Mouse (Mus musculus) left cerebral cortex, postnatal 25 days (tissue): ENCODE measurements at regions not wholly inside any gene's neighbourhood (a gene's known extent, or its start where the extent isn't known, plus 50 kb on each side); places are given as distances from the start of the nearest gene placed in this dataset.

Source experiments
- DNase-seq, 2 experiments: peaks; one replicate each; pipeline ENCODE4 v3.0.0; 2022; ENCODE audit warnings: low spot score in 2 of 2, mixed read lengths in 1 of 2
- intact Hi-C: fragments of 180-260 bp; cut with DNase I; formaldehyde crosslinking; loops from one replicate; pipeline ENCODE4 v1.15.1; 2025

DNA sequence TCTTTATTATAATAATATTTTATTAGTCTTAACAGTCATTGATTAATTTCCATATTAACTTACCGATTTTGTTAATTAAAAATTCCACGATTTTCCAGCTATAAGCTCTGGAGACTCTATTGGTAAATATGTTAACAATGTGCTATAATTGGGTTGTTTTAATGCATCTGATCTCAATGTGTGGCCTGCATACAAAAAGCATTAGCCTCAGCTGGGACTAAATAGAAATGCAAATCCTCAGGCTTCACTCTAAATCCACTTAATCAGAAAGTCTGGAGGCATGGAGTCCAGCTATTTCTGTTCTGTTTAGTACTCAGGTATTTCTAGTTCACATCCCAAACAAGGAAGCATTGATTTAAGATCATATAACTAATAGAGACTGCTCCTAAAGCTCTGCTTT is 427.7 kb downstream of the Tdrd3 start:
- intact Hi-C loops = no loop called here
- DNase-seq = no peak

DNA sequence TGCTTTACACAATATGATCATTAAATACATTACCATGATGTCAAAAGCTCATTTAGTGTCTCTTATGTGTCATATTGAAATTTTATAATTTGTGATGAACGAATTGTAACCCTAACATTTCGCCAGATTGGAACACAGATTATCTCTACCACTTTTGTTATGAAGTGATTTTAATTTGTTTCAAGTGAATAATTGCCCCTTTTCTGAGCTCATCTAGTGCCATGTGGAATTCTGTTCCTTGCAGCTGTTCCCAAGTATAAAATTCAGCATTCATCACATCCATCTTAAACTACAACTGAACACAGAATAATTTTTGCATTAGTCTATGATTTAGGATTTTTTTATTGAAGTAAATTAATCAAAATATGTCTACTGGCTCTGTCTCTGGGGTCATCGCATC is 445.0 kb downstream of the Tdrd3 start:
- DNase-seq = no peak
- intact Hi-C loops = no loop called here

- no peak for DNase-seq
- intact Hi-C loops = no loop called here
Observed at GRCm38 (mm10) chr14:87864388-87865215, 448.2 kb downstream of the Tdrd3 start.

DNA sequence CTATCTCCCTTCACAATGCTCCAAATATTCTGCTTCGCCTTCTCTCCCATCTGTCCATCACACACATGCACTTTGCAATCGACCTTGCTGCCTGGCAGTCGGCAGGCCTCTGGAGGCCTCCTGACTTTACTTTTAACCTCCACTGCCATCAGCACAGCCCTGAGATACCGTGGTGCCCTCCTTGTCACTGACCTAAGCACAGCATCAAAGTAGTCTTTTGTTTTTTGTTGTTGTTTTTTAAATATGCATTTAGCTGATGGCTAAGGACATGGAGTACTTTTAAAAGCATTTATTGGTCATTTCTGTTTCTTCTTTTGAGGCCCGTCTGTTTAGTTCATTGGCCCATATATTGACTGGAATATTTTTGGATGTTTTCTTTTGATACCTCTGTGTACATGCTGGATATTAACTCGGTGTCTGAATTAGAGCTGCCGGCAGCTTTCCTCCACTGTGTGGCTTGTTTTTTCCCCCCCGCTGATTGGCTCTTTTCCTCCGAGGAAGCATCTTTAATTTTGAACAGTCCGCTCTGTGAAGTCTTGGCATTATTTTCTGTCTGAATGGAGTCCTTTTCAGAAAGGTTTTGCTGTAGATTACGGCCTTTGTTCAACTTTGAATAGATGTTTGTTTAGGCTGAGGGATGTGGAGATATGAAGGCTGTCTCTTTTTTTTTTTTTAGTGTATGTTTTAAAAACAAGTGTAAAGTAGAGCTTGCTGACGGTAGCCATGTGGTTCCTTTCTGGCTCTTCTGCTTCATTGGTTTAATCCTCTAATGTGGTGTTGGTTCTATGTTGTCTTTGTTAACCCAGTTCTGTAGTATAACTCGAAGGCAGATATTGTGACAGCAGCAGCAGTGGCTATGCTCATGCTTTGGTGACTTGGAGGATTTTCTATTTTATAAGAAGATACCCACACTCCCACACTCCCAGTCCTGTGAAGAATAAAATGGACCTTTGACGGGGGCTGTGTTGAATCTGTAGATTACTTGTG is 449.1 kb downstream of the Tdrd3 start:
- intact Hi-C loops = no loop called here
- no peak for DNase-seq

DNA sequence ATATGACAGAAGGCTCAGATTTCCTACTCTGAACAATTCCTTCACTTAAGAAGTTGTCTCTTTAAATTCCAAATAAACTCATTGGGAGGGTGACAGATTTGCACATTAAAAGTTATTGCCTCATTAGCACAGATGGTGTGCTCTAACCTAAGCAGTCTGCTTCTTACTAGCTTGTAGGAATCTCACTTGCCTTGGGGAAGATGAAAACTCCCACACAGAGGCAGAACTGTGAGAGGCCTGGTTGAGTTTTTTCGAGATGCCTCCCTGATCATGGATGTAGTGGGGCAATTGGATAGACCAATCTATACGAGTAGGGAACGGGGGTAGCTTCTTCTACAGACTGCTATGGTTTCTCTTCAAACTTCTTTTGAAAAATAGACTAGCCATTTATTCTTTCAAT is 485.3 kb downstream of the Tdrd3 start:
- intact Hi-C loops = no loop called here
- DNase-seq = peak; percentile 2 to 5

- intact Hi-C loops = no loop called here
- DNase-seq = no peak
Observed at GRCm38 (mm10) chr14:87902416-87902815, 486.0 kb downstream of the Tdrd3 start.
